Mouse (Mus musculus) neural tube, embryonic 12.5 days (tissue): ENCODE measurements around the gene Aldh2. TPM values are rescaled to one million over a fixed set of nuclear protein-coding genes. Genes with fewer than 3 reads are reported as not detected.
"Not testable (repeated sequence)": the region's sequence is repeated elsewhere in the genome, so short reads cannot be mapped to it uniquely, and the experiment has no call there.

Experiments
- ATAC-seq: fragments of 200-750 bp; cut with Nextera tagmentation; 2 replicates; pipeline ENCODE4 v1.8.0; 2017; ENCODE audit warnings: low read depth, mild to moderate bottlenecking, moderate TSS enrichment, moderate library complexity; ENCODE audit not compliant: low FRiP score
- H3K27ac ChIP-seq: fragments of 300-500 bp; sonication (generic); 2 replicates; pipeline ENCODE4 v1.5.1; 2016
- H3K27me3 ChIP-seq: fragments of 300-500 bp; sonication (generic); replicated peaks from 2 replicates; pipeline ENCODE4 v1.6.1; 2016; ENCODE audit warnings: mild to moderate bottlenecking
- H3K36me3 ChIP-seq: fragments of 300-500 bp; sonication (generic); 2 replicates; pipeline ENCODE4 v1.6.1; 2016; ENCODE audit warnings: mild to moderate bottlenecking
- H3K4me1 ChIP-seq: fragments of 300-500 bp; sonication (generic); 2 replicates; pipeline ENCODE4 v1.6.1; 2016
- H3K4me2 ChIP-seq: fragments of 300-500 bp; sonication (generic); replicated peaks from 2 replicates; pipeline ENCODE4 v1.6.1; 2016; ENCODE audit warnings: mild to moderate bottlenecking
- H3K4me3 ChIP-seq: fragments of 300-500 bp; sonication (generic); 2 replicates; pipeline ENCODE4 v1.5.1; 2016
- H3K9ac ChIP-seq: fragments of 300-500 bp; sonication (generic); 2 replicates; pipeline ENCODE4 v1.6.1; 2016; ENCODE audit warnings: mild to moderate bottlenecking
- H3K9me3 ChIP-seq: fragments of 300-500 bp; sonication (generic); 2 replicates; pipeline ENCODE4 v1.6.1; 2016; ENCODE audit warnings: mild to moderate bottlenecking
- WGBS: fragments of 180-500 bp; shearing (Covaris S2); methylation state at CpG from one replicate; pipeline ENCODE4 v1.1.7; 2016; 5-methylcytosine and 5-hydroxymethylcytosine counted together
- polyA plus RNA-seq: library from polyadenylated mRNA; unstranded; fragments of >200 nt; fragmentation: Nextera tagmentation; extraction: Ambion mirVana; gene quantifications from 2 replicates; pipeline ENCODE4 v1.2.1, GENCODE M21; 2016

Aldh2 gene
- polyA plus RNA-seq = 122 and 130 TPM in 2 replicates

- Histone ChIP-seq H3K27ac (no peak within 1 kb of the TSS), H3K9me3 (no peaks in the 10 kb centered on the region), H3K9ac (peak within 1 kb of the TSS; percentile 68), H3K4me2 (peak within 1 kb of the TSS; percentile 97), H3K27me3 (no peaks in the 10 kb centered on the region), H3K4me1 (peaks cover 8% of the 10 kb centered on the region), H3K4me3 (peak within 1 kb of the TSS; percentile 61), H3K36me3 (no peaks in the 10 kb centered on the region)
- WGBS = 3% methylated on average over 47 of the region's 47 CpGs
- peak; percentile 62 for ATAC-seq
Observed at GRCm38 (mm10) chr5:121593451-121594401, at the start of gene Aldh2. TSS of gene Aldh2 (minus strand) at chr5:121593824.

GRCm38 (mm10) chr5:121639601-121640000, 46.0 kb upstream of the Aldh2 start:
- H3K27ac ChIP-seq = no peak overlapping the region
- H3K9ac ChIP-seq = no peak overlapping the region
- H3K27me3 ChIP-seq = no peaks in the 10 kb centered on the region
- no peak overlapping the region for H3K4me3 ChIP-seq
- H3K9me3 ChIP-seq = no peaks in the 10 kb centered on the region
- H3K36me3 ChIP-seq = no peaks in the 10 kb centered on the region
- no peak overlapping the region for H3K4me2 ChIP-seq
- WGBS = 92% methylated on average over 9 of the region's 9 CpGs
- no peak for ATAC-seq
- H3K4me1 ChIP-seq = no peaks in the 10 kb centered on the region

- Histone ChIP-seq H3K4me3 (no peak overlapping the region), H3K4me2 (no peak overlapping the region), H3K27ac (no peak overlapping the region), H3K27me3 (no peaks in the 10 kb centered on the region), H3K4me1 (no peaks in the 10 kb centered on the region), H3K9ac (no peak overlapping the region), H3K9me3 (no peaks in the 10 kb centered on the region), H3K36me3 (no peaks in the 10 kb centered on the region)
- 86% methylated on average over 6 of the region's 6 CpGs for WGBS
- ATAC-seq = no peak
Observed at GRCm38 (mm10) chr5:121637296-121637695, 43.7 kb upstream of the Aldh2 start.

GRCm38 (mm10) chr5:121634668-121635067, 41.0 kb upstream of the Aldh2 start:
- no peaks in the 10 kb centered on the region for H3K9me3 ChIP-seq
- no peak overlapping the region for H3K4me2 ChIP-seq
- WGBS = 90% methylated on average over 5 of the region's 5 CpGs
- no peak overlapping the region for H3K27ac ChIP-seq
- H3K9ac ChIP-seq = no peak overlapping the region
- no peaks in the 10 kb centered on the region for H3K27me3 ChIP-seq
- no peaks in the 10 kb centered on the region for H3K4me1 ChIP-seq
- no peaks in the 10 kb centered on the region for H3K36me3 ChIP-seq
- ATAC-seq = no peak
- H3K4me3 ChIP-seq = no peak overlapping the region

- Histone ChIP-seq H3K9me3 (no peaks in the 10 kb centered on the region), H3K9ac (no peak overlapping the region), H3K4me2 (no peak overlapping the region), H3K27me3 (no peaks in the 10 kb centered on the region), H3K27ac (no peak overlapping the region), H3K4me3 (no peak overlapping the region), H3K4me1 (no peaks in the 10 kb centered on the region), H3K36me3 (no peaks in the 10 kb centered on the region)
- ATAC-seq = no peak
- WGBS = 56% methylated on average over 3 of the region's 3 CpGs
Observed at GRCm38 (mm10) chr5:121632804-121633203, 39.2 kb upstream of the Aldh2 start.

DNA sequence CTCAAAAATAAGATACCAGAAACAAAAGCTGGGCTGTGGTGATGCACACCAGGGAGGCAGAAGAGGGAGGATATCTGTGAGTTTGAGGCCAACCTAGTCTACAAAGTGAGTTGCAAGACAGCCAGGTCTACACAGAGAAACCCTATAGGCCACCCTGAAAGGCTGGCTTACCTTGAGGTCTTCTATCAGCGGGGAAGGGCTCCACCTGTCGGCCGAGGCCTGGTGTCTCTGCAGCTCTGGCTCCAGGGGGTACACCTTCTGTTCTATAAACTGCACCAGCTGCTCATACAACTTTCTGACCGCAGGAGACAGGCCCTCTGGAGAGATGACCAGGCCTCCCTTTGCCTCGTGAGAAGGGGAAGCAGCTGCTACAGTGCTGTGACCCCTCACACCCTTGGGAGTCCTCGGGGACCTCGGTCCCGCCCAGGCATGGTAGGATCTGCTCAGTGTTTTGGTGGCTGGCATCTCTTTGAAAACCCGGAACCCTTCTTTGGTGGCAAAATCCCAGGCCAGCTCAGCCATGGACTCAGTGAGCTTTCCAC, 37.6 kb upstream of the Aldh2 start:
- not testable (repeated sequence) for H3K27ac ChIP-seq, H3K4me3 ChIP-seq, H3K36me3 ChIP-seq, ATAC-seq, H3K9me3 ChIP-seq, H3K9ac ChIP-seq, H3K4me1 ChIP-seq, H3K27me3 ChIP-seq, H3K4me2 ChIP-seq
- 70% methylated on average over 9 of the region's 9 CpGs for WGBS

- H3K36me3 ChIP-seq = no peaks in the 10 kb centered on the region
- WGBS = 0% methylated on average over 1 of the region's 1 CpGs
- no peak for ATAC-seq
Observed at GRCm38 (mm10) chr5:121627871-121628270, 34.2 kb upstream of the Aldh2 start.

GRCm38 (mm10) chr5:121623241-121623640, 29.6 kb upstream of the Aldh2 start:
- no peak overlapping the region for H3K9ac ChIP-seq
- H3K4me1 ChIP-seq = peaks cover 9% of the 10 kb centered on the region
- no peak overlapping the region for H3K27ac ChIP-seq
- H3K4me3 ChIP-seq = no peak overlapping the region
- 82% methylated on average over 3 of the region's 3 CpGs for WGBS
- no peaks in the 10 kb centered on the region for H3K27me3 ChIP-seq
- no peaks in the 10 kb centered on the region for H3K9me3 ChIP-seq
- H3K36me3 ChIP-seq = no peaks in the 10 kb centered on the region
- no peak for ATAC-seq
- no peak overlapping the region for H3K4me2 ChIP-seq

More at GRCm38 (mm10) chr5:121627871-121628270, 34.2 kb upstream of the Aldh2 start:
- Histone ChIP-seq H3K27ac (no peak overlapping the region), H3K27me3 (no peaks in the 10 kb centered on the region), H3K9me3 (no peaks in the 10 kb centered on the region), H3K9ac (no peak overlapping the region), H3K4me3 (no peak overlapping the region), H3K4me1 (no peaks in the 10 kb centered on the region), H3K4me2 (no peak overlapping the region)

DNA sequence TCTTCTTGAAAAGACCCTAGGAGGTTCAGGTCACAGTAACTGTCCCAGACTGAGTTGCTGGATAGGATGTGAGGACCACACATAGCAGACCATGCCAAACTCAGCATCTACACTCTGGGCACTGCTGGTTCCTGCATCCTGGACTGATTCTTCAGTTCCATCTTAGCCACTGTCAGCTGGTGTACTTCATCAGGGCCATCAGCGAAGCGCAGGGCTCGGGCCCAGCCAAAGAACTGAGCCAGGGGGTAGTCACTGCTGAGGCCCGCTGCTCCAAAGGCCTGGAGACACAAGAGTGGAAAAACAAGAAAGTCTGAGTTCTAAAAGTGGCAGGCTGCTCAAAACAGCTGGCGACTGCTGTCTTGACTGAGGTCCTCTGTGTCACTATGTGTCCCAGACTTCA, 27.5 kb upstream of the Aldh2 start:
- Histone ChIP-seq H3K9me3 (no peaks in the 10 kb centered on the region), H3K4me2 (no peak overlapping the region), H3K36me3 (no peaks in the 10 kb centered on the region), H3K4me3 (no peak overlapping the region), H3K4me1 (peaks cover 9% of the 10 kb centered on the region), H3K9ac (no peak overlapping the region), H3K27me3 (no peaks in the 10 kb centered on the region), H3K27ac (no peak overlapping the region)
- no peak for ATAC-seq
- WGBS = 96% methylated on average over 5 of the region's 5 CpGs

GRCm38 (mm10) chr5:121618592-121619513, 25.2 kb upstream of the Aldh2 start, which contains the start of gene Acad12:
TSS of gene Acad12 (minus strand) at chr5:121618938.
- Histone ChIP-seq H3K36me3 (no peaks in the 10 kb centered on the region), H3K4me2 (peak within 1 kb of the TSS; percentile 86), H3K27me3 (no peaks in the 10 kb centered on the region), H3K4me1 (peaks cover 9% of the 10 kb centered on the region), H3K9ac (peak within 1 kb of the TSS; percentile 80), H3K27ac (0 out of 2 replicates have a peak within 1 kb of the TSS, but pooled peaks have one; percentile 42), H3K4me3 (peak within 1 kb of the TSS; percentile 61), H3K9me3 (no peaks in the 10 kb centered on the region)
- peak; percentile 87 for ATAC-seq
- 2% methylated on average over 58 of the region's 58 CpGs for WGBS

- H3K9me3 ChIP-seq, ATAC-seq, H3K9ac ChIP-seq, H3K27ac ChIP-seq, H3K4me3 ChIP-seq, H3K4me2 ChIP-seq, H3K4me1 ChIP-seq, H3K36me3 ChIP-seq, H3K27me3 ChIP-seq: not testable (repeated sequence)
- WGBS = 85% methylated on average over 3 of the region's 3 CpGs
Observed at GRCm38 (mm10) chr5:121614921-121615320, 21.3 kb upstream of the Aldh2 start.

GRCm38 (mm10) chr5:121612036-121612435, 18.4 kb upstream of the Aldh2 start:
- H3K4me3 ChIP-seq = no peak overlapping the region
- ATAC-seq = no peak

More at GRCm38 (mm10) chr5:121612036-121612435, 18.4 kb upstream of the Aldh2 start:
- Histone ChIP-seq H3K9me3 (no peaks in the 10 kb centered on the region), H3K27ac (no peak overlapping the region), H3K36me3 (no peaks in the 10 kb centered on the region), H3K4me2 (no peak overlapping the region), H3K27me3 (no peaks in the 10 kb centered on the region), H3K4me1 (no peaks in the 10 kb centered on the region), H3K9ac (no peak overlapping the region)
- 78% methylated on average over 6 of the region's 6 CpGs for WGBS
